8 mouse cellular contexts compared by ENCODE assay signal in genomic region chr13:43579740-43580139, GRCm38 (mm10). TPM values are rescaled to one million over a fixed set of nuclear protein-coding genes. Genes with fewer than 3 reads are reported as not detected.
DNase-seq lines count a peak whose midpoint lies in the region; ATAC-seq lines count a peak whose summit lies in the region.

No protein-coding gene starts in this region.

- H3K36me3 ChIP-seq in heart, embryonic 10.5 days: no peaks in the 10 kb centered on the region
- H3K36me3 ChIP-seq in heart, embryonic 11.5 days (ENCODE audit: control insufficient read depth, insufficient read depth, low read length): no peaks in the 10 kb centered on the region
- H3K36me3 ChIP-seq in embryonic facial prominence, embryonic 11.5 days (replicated peaks; ENCODE audit: control insufficient read depth, insufficient read depth, low read depth, low read length): no peaks in the 10 kb centered on the region

- H3K9ac ChIP-seq in heart, embryonic 11.5 days (ENCODE audit: low read depth, low read length): no peak overlapping the region
- no peak overlapping the region for H3K9ac ChIP-seq in embryonic facial prominence, embryonic 11.5 days (replicated peaks; ENCODE audit: low read length)

- H3K4me2 ChIP-seq in heart, embryonic 11.5 days: no peak overlapping the region
- H3K4me2 ChIP-seq in embryonic facial prominence, embryonic 11.5 days (ENCODE audit: low read depth, low read length): no peak overlapping the region

- ATAC-seq in heart, embryonic 11.5 days (replicated peaks; ENCODE audit: insufficient number of reproducible peaks, low FRiP score, low TSS enrichment): no peak
- ATAC-seq in embryonic facial prominence, embryonic 11.5 days (replicated peaks; ENCODE audit: insufficient number of reproducible peaks, low FRiP score, low TSS enrichment, low read depth): no peak
- ATAC-seq in inflammation-experienced regulatory T-cells, adult 6 months: peak; percentile 52

- no peaks in the 10 kb centered on the region for H3K27me3 ChIP-seq in heart, embryonic 10.5 days (ENCODE audit: insufficient read depth, poor library complexity, severe bottlenecking)
- no peaks in the 10 kb centered on the region for H3K27me3 ChIP-seq in heart, embryonic 11.5 days (ENCODE audit: control insufficient read depth, insufficient read depth, low read length)
- no peaks in the 10 kb centered on the region for H3K27me3 ChIP-seq in embryonic facial prominence, embryonic 11.5 days (ENCODE audit: control insufficient read depth, insufficient read depth, low read length)

- H3K4me1 ChIP-seq in heart, embryonic 10.5 days: 0 out of 2 replicates have a peak, but pooled peaks cover 5% of the 10 kb centered on the region
- no peaks in the 10 kb centered on the region for H3K4me1 ChIP-seq in heart, embryonic 11.5 days (ENCODE audit: control insufficient read depth, insufficient read depth, low read length)
- no peaks in the 10 kb centered on the region for H3K4me1 ChIP-seq in embryonic facial prominence, embryonic 11.5 days (ENCODE audit: control insufficient read depth, insufficient read depth, low read length)

- no peak overlapping the region for H3K4me3 ChIP-seq in heart, embryonic 10.5 days
- H3K4me3 ChIP-seq in heart, embryonic 11.5 days (ENCODE audit: low read depth, low read length): no peak overlapping the region
- H3K4me3 ChIP-seq in embryonic facial prominence, embryonic 11.5 days (ENCODE audit: low read depth, low read length): no peak overlapping the region

- DNase-seq in heart, embryonic 10.5 days (ENCODE audit: low spot score): peak; percentile 79
- peak; percentile 58 to 62 for DNase-seq in B cell, adult 2 months
- peak; percentile 59 for DNase-seq in adrenal gland, postnatal 25 days
- DNase-seq in embryonic facial prominence, embryonic 11.5 days (ENCODE audit: low spot score): peak; percentile 76
- peak; percentile 52 for DNase-seq in lung, postnatal 25 days (ENCODE audit: low spot score)
- peak; percentile 11 to 14 for DNase-seq in thymus, adult 18-20 months

- no peak overlapping the region for H3K27ac ChIP-seq in heart, embryonic 10.5 days
- H3K27ac ChIP-seq in heart, embryonic 11.5 days (ENCODE audit: low read depth, low read length): no peak overlapping the region
- no peak overlapping the region for H3K27ac ChIP-seq in embryonic facial prominence, embryonic 11.5 days (replicated peaks; ENCODE audit: low read depth, low read length)

- WGBS in heart, embryonic 10.5 days: 16% methylated on average over 18 of the region's 18 CpGs
- 21% methylated on average over 18 of the region's 18 CpGs for WGBS in heart, embryonic 11.5 days (ENCODE audit: insufficient replicate concordance)
- WGBS in embryonic facial prominence, embryonic 11.5 days: 22% methylated on average over 18 of the region's 18 CpGs

- no peaks in the 10 kb centered on the region for H3K9me3 ChIP-seq in heart, embryonic 10.5 days
- H3K9me3 ChIP-seq in heart, embryonic 11.5 days (replicated peaks; ENCODE audit: control insufficient read depth, low read length): no peaks in the 10 kb centered on the region
- no peaks in the 10 kb centered on the region for H3K9me3 ChIP-seq in embryonic facial prominence, embryonic 11.5 days (replicated peaks; ENCODE audit: control insufficient read depth, low read length)

RNA-seq across cellular contexts. Expression of gene Mcur1, which starts 19.7 kb away (rescaled TPM):
- 13.6 and 15.2 TPM in 2 replicates for polyA plus RNA-seq in heart, embryonic 10.5 days (2016; fragmentation: Nextera tagmentation; extraction: Ambion mirVana)
- 14.5 and 19.0 TPM in 2 replicates for polyA plus RNA-seq in heart, embryonic 11.5 days (2014; fragmentation: Nextera tagmentation; extraction: Ambion mirVana)
- total RNA-seq in adrenal gland, postnatal 25 days (2021): 38.0 and 38.6 TPM in 2 replicates
- polyA plus RNA-seq in embryonic facial prominence, embryonic 11.5 days (2014; fragmentation: Nextera tagmentation; extraction: Ambion mirVana): 12.8 and 14.9 TPM in 2 replicates
- polyA plus RNA-seq in inflammation-experienced regulatory T-cells, adult 6 months (2017; shearing (Covaris generic)): 10 to 100 TPM in 2 of 3 experiments, 1 to 10 TPM in 1; 7.1 to 19.0 (median 17.0) TPM

RNA-seq across cellular contexts. Expression of gene Rnf182, which starts 35.8 kb away (rescaled TPM):
- polyA plus RNA-seq in heart, embryonic 10.5 days (2016; fragmentation: Nextera tagmentation; extraction: Ambion mirVana): 1.4 and 1.5 TPM in 2 replicates
- 0.55 and 4.3 TPM in 2 replicates for polyA plus RNA-seq in heart, embryonic 11.5 days (2014; fragmentation: Nextera tagmentation; extraction: Ambion mirVana)
- 0.86 and 0.91 TPM in 2 replicates for total RNA-seq in adrenal gland, postnatal 25 days (2021)
- 8.1 and 12.1 TPM in 2 replicates for polyA plus RNA-seq in embryonic facial prominence, embryonic 11.5 days (2014; fragmentation: Nextera tagmentation; extraction: Ambion mirVana)
- polyA plus RNA-seq in inflammation-experienced regulatory T-cells, adult 6 months (2017; shearing (Covaris generic)): not detected

Comparison
In these comparisons a context has a peak if more than half of its experiments do, and no peak if none do; other contexts are left out.
1. DNase-seq: peak in every context shown above with its lines; median percentile 79 in heart, embryonic 10.5 days; 76 in embryonic facial prominence, embryonic 11.5 days; 60 in B cell, adult 2 months; 59 in adrenal gland, postnatal 25 days; 52 in lung, postnatal 25 days; 12 in thymus, adult 18-20 months.